Mouse (Mus musculus): ENCODE measurements at regions not wholly inside any gene's neighbourhood (a gene's known extent, or its start where the extent isn't known, plus 50 kb on each side); places are given as distances from the start of the nearest gene placed in this dataset.

- TF ChIP-seq MEF2A (IDR thresholded peaks at IDR 0.05; ENCODE audit: borderline replicate concordance, low read depth, low read length) (no peak), USF1 (IDR thresholded peaks at IDR 0.05; ENCODE audit: low read depth, low read length) (no peak), ZNF384 (IDR thresholded peaks at IDR 0.05; ENCODE audit: low read depth, low read length) (no peak), E2F4 (IDR thresholded peaks at IDR 0.05; ENCODE audit: insufficient replicate concordance, low read depth, low read length) (no peak), IRF4 (IDR thresholded peaks at IDR 0.05; ENCODE audit: low read depth, low read length) (no peak)
- Histone ChIP-seq H3K27ac (ENCODE audit: insufficient read depth, low read depth) (no peak overlapping the region), H3K36me3 (replicated peaks in 1 of 2; ENCODE audit: control insufficient read depth in 1 of 2, insufficient read depth in 1 of 2, low read length in 1 of 2) (no peaks in the 10 kb centered on the region), H3K4me3 (replicated peaks in 1 of 3; ENCODE audit: low read depth in 2 of 3, low read length in 2 of 3, poor library complexity in 1 of 3) (no peak overlapping the region), H3K27me3 (replicated peaks) (no peaks in the 10 kb centered on the region), H3K4me2 (ENCODE audit: insufficient read depth, low read depth, poor library complexity, severe bottlenecking) (no peak overlapping the region), H3K9ac (ENCODE audit: insufficient read depth, low read depth) (no peak overlapping the region), H3K79me2 (replicated peaks; ENCODE audit: control insufficient read depth, extremely low read depth, insufficient read depth, poor library complexity, severe bottlenecking) (no peaks in the 10 kb centered on the region), H3K4me1 (ENCODE audit: control insufficient read depth in 1 of 2, insufficient read depth in 2 of 2) (no peaks in the 10 kb centered on the region), H3K9me3 (replicated peaks; ENCODE audit: low read length) (peaks cover 89% of the 10 kb centered on the region)
- DNase-seq (ENCODE audit: extremely low read depth) = no peak
- in situ Hi-C loops (cut with MboI; ENCODE audit: low pct_ligation_motif_present, low pct_unique_long_range_greater_than_20kb, low sequenced_read_pairs) = no loop called here
- dilution Hi-C loops (cut with MboI; ENCODE audit: extremely low pct_ligation_motif_present, extremely low pct_unique_long_range_greater_than_20kb, low sequenced_read_pairs) = no loop called here
These were observed 263.6 kb downstream of the CK137956 start for GRCm38 (mm10) chr4:127707126-127707525.

DNA sequence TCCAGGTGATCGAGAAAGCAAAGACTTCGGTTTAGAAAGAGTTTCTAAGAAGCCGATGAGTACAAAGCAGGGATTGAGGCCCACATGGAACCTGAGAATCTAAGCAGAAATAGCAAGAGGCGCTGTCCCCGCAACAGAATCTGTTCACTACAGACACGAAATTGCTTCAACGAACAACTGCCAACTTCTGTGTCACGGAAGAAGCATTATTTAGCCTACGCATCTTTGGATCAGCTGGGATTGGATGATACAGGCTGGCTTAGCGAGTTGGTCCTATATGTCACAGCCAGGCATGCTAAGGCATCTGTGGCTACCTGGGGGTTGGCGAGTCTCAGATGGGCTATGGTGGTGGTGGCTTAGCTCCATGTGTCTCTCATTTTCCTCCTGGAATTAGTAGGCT is 269.1 kb downstream of the CK137956 start:
- in situ Hi-C loops (cut with MboI; ENCODE audit: low pct_ligation_motif_present, low pct_unique_long_range_greater_than_20kb, low sequenced_read_pairs) = no loop called here
- no peak overlapping the region for H3K4me2 ChIP-seq (ENCODE audit: insufficient read depth, low read depth, poor library complexity, severe bottlenecking)
- TF ChIP-seq UBTF (IDR thresholded peaks at IDR 0.05; ENCODE audit: low read depth, low read length) = no peak
- TF ChIP-seq USF2 (conservative IDR thresholded peaks at IDR 0.05; ENCODE audit: low read depth, low read length) = no peak
- TF ChIP-seq ZNF384 (IDR thresholded peaks at IDR 0.05; ENCODE audit: low read depth, low read length) = no peak
- no peak for TF ChIP-seq MAZ (IDR thresholded peaks at IDR 0.05; ENCODE audit: low read depth, low read length)
- TF ChIP-seq RAD21 (IDR thresholded peaks at IDR 0.05; ENCODE audit: low read depth, low read length) = no peak
- TF ChIP-seq NRF1 (IDR thresholded peaks at IDR 0.05; ENCODE audit: low read depth, low read length) = no peak
- no peak for TF ChIP-seq CHD1 (IDR thresholded peaks at IDR 0.05; ENCODE audit: low read depth, low read length)
- TF ChIP-seq MYC (IDR thresholded peaks at IDR 0.05; ENCODE audit: low read depth, low read length) = no peak
- TF ChIP-seq EP300 (IDR thresholded peaks at IDR 0.05; ENCODE audit: low read length) = no peak
- no peak for TF ChIP-seq ZMIZ1 (IDR thresholded peaks at IDR 0.05; ENCODE audit: low read depth, low read length)
- no peak for TF ChIP-seq GABPA (IDR thresholded peaks at IDR 0.05; ENCODE audit: insufficient replicate concordance, low read depth, low read length)
- TF ChIP-seq POLR2AphosphoS2 (IDR thresholded peaks at IDR 0.05; ENCODE audit: low read depth, low read length) = no peak
- TF ChIP-seq USF1 (IDR thresholded peaks at IDR 0.05; ENCODE audit: low read depth, low read length) = no peak
- no peak for TF ChIP-seq MAFK (IDR thresholded peaks at IDR 0.05; ENCODE audit: insufficient replicate concordance, low read length)
- TF ChIP-seq IRF4 (IDR thresholded peaks at IDR 0.05; ENCODE audit: low read depth, low read length) = no peak
- no peak for TF ChIP-seq CHD2 (IDR thresholded peaks at IDR 0.05; ENCODE audit: low read length)
- TF ChIP-seq ETS1 (conservative IDR thresholded peaks at IDR 0.05; ENCODE audit: low read depth, low read length) = no peak
- H3K27ac ChIP-seq (ENCODE audit: insufficient read depth, low read depth) = no peak overlapping the region
- peaks cover 86% of the 10 kb centered on the region for H3K9me3 ChIP-seq (replicated peaks; ENCODE audit: low read length)
- no peak overlapping the region for H3K9ac ChIP-seq (ENCODE audit: insufficient read depth, low read depth)
- no peak overlapping the region for H3K4me3 ChIP-seq (replicated peaks in 1 of 3; ENCODE audit: low read depth in 2 of 3, low read length in 2 of 3, poor library complexity in 1 of 3)
- H3K27me3 ChIP-seq (replicated peaks) = no peaks in the 10 kb centered on the region
- H3K79me2 ChIP-seq (replicated peaks; ENCODE audit: control insufficient read depth, extremely low read depth, insufficient read depth, poor library complexity, severe bottlenecking) = no peaks in the 10 kb centered on the region
- H3K36me3 ChIP-seq (replicated peaks in 1 of 2; ENCODE audit: control insufficient read depth in 1 of 2, insufficient read depth in 1 of 2, low read length in 1 of 2) = no peaks in the 10 kb centered on the region
- H3K4me1 ChIP-seq (ENCODE audit: control insufficient read depth in 1 of 2, insufficient read depth in 2 of 2) = no peaks in the 10 kb centered on the region
- dilution Hi-C loops (cut with MboI; ENCODE audit: extremely low pct_ligation_motif_present, extremely low pct_unique_long_range_greater_than_20kb, low sequenced_read_pairs) = no loop called here
- no peak for DNase-seq (ENCODE audit: extremely low read depth)

All from CH12.LX (cell line).